Mouse (Mus musculus) midbrain, embryonic 14.5 days (tissue): ENCODE measurements around the gene Akt1. TPM values are rescaled to one million over a fixed set of nuclear protein-coding genes. Genes with fewer than 3 reads are reported as not detected.
A peak's percentile ranks its signal among the peaks of the same experiment; 100 is the strongest.

ENCODE experiments used
- ATAC-seq: fragments of 200-750 bp; cut with Nextera tagmentation; 2 replicates; pipeline ENCODE4 v1.8.0; 2017; ENCODE audit warnings: moderate number of reproducible peaks, moderate library complexity; ENCODE audit not compliant: low FRiP score, low TSS enrichment
- DNase-seq: peaks from one replicate; pipeline ENCODE4 v3.0.0-alpha.2; 2015
- H3K27ac ChIP-seq: fragments of 300-500 bp; sonication (generic); replicated peaks from 2 replicates; pipeline ENCODE4 v1.5.1; 2014; ENCODE audit warnings: mild to moderate bottlenecking, low read depth, low read length, moderate library complexity
- H3K27me3 ChIP-seq: fragments of 300-500 bp; sonication (generic); 2 replicates; pipeline ENCODE4 v1.6.1; 2014; ENCODE audit warnings: low read length, control low read depth, mixed read lengths; ENCODE audit not compliant: control insufficient read depth, insufficient read depth
- H3K36me3 ChIP-seq: fragments of 300-500 bp; sonication (generic); 2 replicates; pipeline ENCODE4 v1.6.1; 2014; ENCODE audit warnings: low read length, control low read depth; ENCODE audit not compliant: control insufficient read depth, insufficient read depth
- H3K4me1 ChIP-seq: fragments of 300-500 bp; sonication (generic); 2 replicates; pipeline ENCODE4 v1.6.1; 2014; ENCODE audit warnings: mild to moderate bottlenecking, antibody characterized with exemption, low read length, control low read depth; ENCODE audit not compliant: control insufficient read depth, insufficient read depth
- H3K4me2 ChIP-seq: fragments of 300-500 bp; sonication (generic); 2 replicates; pipeline ENCODE4 v1.6.1; 2014; ENCODE audit warnings: mild to moderate bottlenecking, low read length, moderate library complexity
- H3K4me3 ChIP-seq: fragments of 300-500 bp; sonication (generic); replicated peaks from 2 replicates; pipeline ENCODE4 v1.5.1; 2014; ENCODE audit warnings: low read depth, low read length
- H3K9ac ChIP-seq: fragments of 300-500 bp; sonication (generic); replicated peaks from 2 replicates; pipeline ENCODE4 v1.6.1; 2014; ENCODE audit warnings: mild to moderate bottlenecking, low read length, moderate library complexity
- H3K9me3 ChIP-seq: fragments of 300-500 bp; sonication (generic); 2 replicates; pipeline ENCODE4 v1.6.1; 2016; ENCODE audit warnings: low read length, control low read depth, mixed read lengths; ENCODE audit not compliant: control insufficient read depth
- WGBS: fragments of 180-500 bp; shearing (Covaris S2); extraction: QIAGEN DNeasy Blood & Tissue Kit; methylation state at CpG from one replicate; pipeline ENCODE4 v1.1.7; 2014; 5-methylcytosine and 5-hydroxymethylcytosine counted together
- polyA plus RNA-seq: library from polyadenylated mRNA; unstranded; fragments of >200 nt; fragmentation: Nextera tagmentation; extraction: Ambion mirVana; gene quantifications from 2 replicates; pipeline ENCODE4 v1.2.1, GENCODE M21; 2014

The Akt1 gene
- polyA plus RNA-seq, 1 experiment from 2014 or later: 64.8 TPM

- Histone ChIP-seq H3K27ac (no peak overlapping the region), H3K4me2 (peak overlapping the region; percentile 91), H3K4me1 (peaks cover 17% of the 10 kb centered on the region), H3K4me3 (peak overlapping the region; percentile 48), H3K9ac (peak overlapping the region; percentile 45; the same call in 1 of the 2 replicates), H3K9me3 (no peaks in the 10 kb centered on the region), H3K36me3 (no peaks in the 10 kb centered on the region), H3K27me3 (peaks cover 23% of the 10 kb centered on the region)
- DNase-seq (no peak), ATAC-seq (no peak)
- WGBS: 18% methylated on average over 19 of the region's 19 CpGs
These were observed 3.4 kb upstream of the Akt1 start for GRCm38 (mm10) chr12:112677943-112678554.

GRCm38 (mm10) chr12:112677076-112677475, 2.4 kb upstream of the Akt1 start:
- H3K36me3 ChIP-seq: no peaks in the 10 kb centered on the region
- no peak overlapping the region for H3K4me2 ChIP-seq
- no peak overlapping the region for H3K4me3 ChIP-seq
- WGBS: 61% methylated on average over 5 of the region's 5 CpGs
- no peak overlapping the region for H3K9ac ChIP-seq
- ATAC-seq (no peak), DNase-seq (no peak)
- H3K27ac ChIP-seq: no peak overlapping the region
- H3K27me3 ChIP-seq: peaks cover 23% of the 10 kb centered on the region
- H3K9me3 ChIP-seq: no peaks in the 10 kb centered on the region
- H3K4me1 ChIP-seq: peaks cover 27% of the 10 kb centered on the region

DNA sequence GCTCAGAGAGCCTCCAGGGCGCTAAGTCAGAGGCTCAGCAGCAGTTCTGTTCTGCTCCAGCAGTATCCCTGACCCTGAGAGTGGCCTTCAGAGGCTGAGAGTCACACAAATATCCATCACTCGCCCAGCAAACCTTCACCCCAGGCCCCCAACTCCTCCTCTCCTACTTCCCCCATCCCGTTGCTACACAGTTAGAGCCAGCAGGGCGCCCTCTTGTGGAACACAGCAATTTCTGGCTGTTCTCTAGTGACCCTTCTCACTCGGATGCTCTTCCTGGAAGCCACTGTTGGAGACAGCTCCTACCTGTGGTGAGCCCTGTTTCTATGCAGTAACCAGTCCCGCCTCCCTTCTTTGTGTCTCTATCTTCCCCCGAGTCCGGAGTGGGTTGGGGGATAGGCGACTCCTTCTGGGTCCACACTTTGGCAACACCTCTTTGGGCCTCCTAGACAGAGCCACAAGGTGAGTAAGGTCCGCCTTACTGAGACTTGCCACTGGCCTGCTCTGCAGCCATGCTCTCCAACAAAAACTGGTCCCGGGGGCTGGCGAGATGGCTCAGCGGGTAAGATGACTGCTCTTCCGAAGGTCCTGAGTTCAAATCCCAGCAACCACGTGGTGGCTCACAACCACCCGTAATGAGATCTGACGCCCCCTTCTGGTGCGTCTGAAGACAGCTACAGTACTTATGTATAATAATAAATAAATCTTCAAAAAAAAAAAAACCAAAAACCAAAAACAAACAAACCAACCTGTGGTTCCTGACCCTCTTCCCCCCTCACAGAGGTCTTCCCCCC, 756 bp upstream of the Akt1 start:
- H3K36me3 ChIP-seq: peaks cover 11% of the 10 kb centered on the region
- H3K27ac ChIP-seq: peak overlapping the region; percentile 94
- peaks cover 39% of the 10 kb centered on the region for H3K4me1 ChIP-seq
- H3K27me3 ChIP-seq: peaks cover 21% of the 10 kb centered on the region
- H3K4me2 ChIP-seq: peak overlapping the region; percentile 95
- WGBS: 13% methylated on average over 18 of the region's 18 CpGs
- H3K4me3 ChIP-seq: peak overlapping the region; percentile 94; the same call in 1 of the 2 replicates
- H3K9me3 ChIP-seq: no peaks in the 10 kb centered on the region
- ATAC-seq: peak; percentile 35; the same call in 1 of the 2 replicates
- H3K9ac ChIP-seq: peak overlapping the region; percentile 97
- DNase-seq: peak; percentile 93

DNA sequence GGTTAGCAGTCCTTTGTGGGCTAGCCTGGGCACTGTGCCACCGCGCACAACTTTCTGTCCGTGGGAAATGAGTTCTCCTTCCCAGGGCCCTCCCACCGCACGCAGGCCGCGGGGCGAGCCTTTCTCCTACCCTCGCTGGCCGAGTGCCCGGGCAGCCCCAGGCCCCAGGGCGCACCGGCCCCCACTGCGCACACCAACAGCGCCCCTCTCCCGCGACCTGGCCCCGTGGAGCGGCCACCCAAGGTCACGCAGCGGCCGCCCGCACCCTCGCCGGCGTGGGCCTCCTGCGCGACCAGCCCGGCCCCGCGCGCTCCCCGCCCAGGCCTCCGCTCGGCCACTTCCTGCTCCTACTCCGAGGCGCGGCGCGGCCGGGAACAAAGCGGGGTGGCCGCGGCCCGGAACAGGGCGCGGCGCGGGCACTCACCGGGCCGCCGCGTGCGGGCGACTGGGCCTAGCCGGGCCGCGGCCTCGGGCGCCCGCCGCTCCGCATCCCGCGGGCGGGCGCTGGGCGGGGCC, 1.1 kb downstream of the Akt1 start:
- DNase-seq: peak; percentile 71
- under 1% methylated on average over 57 of the region's 68 CpGs for WGBS
- Histone ChIP-seq H3K4me2 (peak overlapping the region; percentile 95), H3K27me3 (peaks cover 4% of the 10 kb centered on the region; the same call in 1 of the 2 replicates), H3K36me3 (peaks cover 29% of the 10 kb centered on the region), H3K9me3 (no peaks in the 10 kb centered on the region), H3K9ac (peak overlapping the region; percentile 97), H3K27ac (peak overlapping the region; percentile 94), H3K4me3 (peak overlapping the region; percentile 94), H3K4me1 (peaks cover 36% of the 10 kb centered on the region)
- ATAC-seq: peak; percentile 19; the same call in 1 of the 2 replicates

DNA sequence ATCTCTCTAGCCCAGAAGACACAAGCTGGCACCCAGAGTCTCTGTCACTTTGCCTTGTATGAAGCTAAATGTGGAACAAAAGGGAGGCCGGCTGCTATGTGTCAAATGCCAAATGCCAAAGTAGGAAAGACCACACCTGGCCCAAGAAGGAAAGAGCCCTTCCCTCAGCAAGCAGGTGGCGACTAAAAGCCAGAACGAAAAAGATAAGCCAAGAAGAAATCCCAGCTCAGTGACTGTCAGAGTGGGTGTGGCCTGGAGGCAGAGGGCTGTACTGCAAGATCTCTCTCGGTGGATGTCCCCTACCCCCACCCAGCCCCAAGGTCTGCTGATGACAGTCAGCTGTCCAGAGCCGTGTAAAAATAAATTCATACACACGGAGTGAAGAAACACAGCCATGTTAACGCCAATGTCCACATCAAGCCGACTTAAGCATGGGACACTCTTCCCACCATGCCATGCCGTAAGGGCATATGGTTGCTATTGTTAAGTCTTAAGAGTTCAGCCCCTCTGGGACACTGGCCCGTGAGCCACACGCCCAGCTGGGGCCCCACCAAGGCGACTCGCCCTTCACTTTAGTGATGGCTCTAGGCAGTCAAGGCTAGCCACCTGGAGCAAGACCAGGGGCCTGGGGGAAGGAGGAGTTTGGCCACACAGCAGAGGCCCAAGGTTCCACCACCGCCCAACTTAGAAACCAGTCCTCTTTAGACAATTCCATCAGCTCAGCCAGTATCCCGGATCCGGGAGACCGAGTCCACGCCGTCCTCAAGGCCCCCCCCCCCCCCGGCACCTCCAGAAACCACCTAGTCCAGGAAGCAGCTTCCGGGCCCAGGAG, 1.7 kb downstream of the Akt1 start:
- 4% methylated on average over 21 of the region's 21 CpGs for WGBS
- DNase-seq (peak; percentile 68), ATAC-seq (peak; percentile 42; the same call in 1 of the 2 replicates)
- peak overlapping the region; percentile 95 for H3K4me2 ChIP-seq
- H3K4me3 ChIP-seq: peak overlapping the region; percentile 94
- H3K4me1 ChIP-seq: peaks cover 32% of the 10 kb centered on the region
- peaks cover 2% of the 10 kb centered on the region; the same call in 1 of the 2 replicates for H3K27me3 ChIP-seq
- peak overlapping the region; percentile 94 for H3K27ac ChIP-seq
- peak overlapping the region; percentile 97 for H3K9ac ChIP-seq
- H3K36me3 ChIP-seq: peaks cover 36% of the 10 kb centered on the region
- no peaks in the 10 kb centered on the region for H3K9me3 ChIP-seq

GRCm38 (mm10) chr12:112671891-112672290, 2.8 kb downstream of the Akt1 start:
- no peak overlapping the region for H3K27ac ChIP-seq
- WGBS: 82% methylated on average over 7 of the region's 7 CpGs
- H3K9me3 ChIP-seq: no peaks in the 10 kb centered on the region
- peak overlapping the region; percentile 95 for H3K4me2 ChIP-seq
- H3K4me1 ChIP-seq: peaks cover 32% of the 10 kb centered on the region
- 0 out of 2 replicates have a peak overlapping the region, but pooled peaks have one; percentile 4 for H3K4me3 ChIP-seq
- H3K36me3 ChIP-seq: peaks cover 46% of the 10 kb centered on the region
- no peak for DNase-seq
- H3K9ac ChIP-seq: no peak overlapping the region; the same call in 1 of the 2 replicates
- no peak for ATAC-seq
- no peaks in the 10 kb centered on the region for H3K27me3 ChIP-seq

GRCm38 (mm10) chr12:112670718-112671393, 3.8 kb downstream of the Akt1 start:
- Histone ChIP-seq H3K4me2 (no peak overlapping the region), H3K27ac (no peak overlapping the region), H3K36me3 (peaks cover 54% of the 10 kb centered on the region), H3K27me3 (no peaks in the 10 kb centered on the region), H3K9ac (no peak overlapping the region), H3K4me1 (peaks cover 41% of the 10 kb centered on the region), H3K9me3 (no peaks in the 10 kb centered on the region), H3K4me3 (no peak overlapping the region)
- no peak for ATAC-seq
- no peak for DNase-seq
- WGBS: 50% methylated on average over 9 of the region's 9 CpGs
